Mouse (Mus musculus) liver, embryonic 14.5 days (tissue): ENCODE data around the gene Dcaf5. TPM values are rescaled to one million over a fixed set of nuclear protein-coding genes. Genes with fewer than 3 reads are reported as not detected.

ENCODE experiments used
- ATAC-seq: fragments of 200-750 bp; cut with Nextera tagmentation; 2 replicates; pipeline ENCODE4 v1.8.0; 2017; ENCODE audit warnings: moderate number of reproducible peaks, mild to moderate bottlenecking, moderate library complexity; ENCODE audit not compliant: insufficient read depth
- DNase-seq, 3 experiments: peaks; one replicate each; pipeline ENCODE4 v3.0.0-alpha.2; 2012 to 2013; ENCODE audit warnings: low read depth in 3 of 3, low spot score in 3 of 3
- H3K27ac ChIP-seq: fragments of 300-500 bp; sonication (generic); 2 replicates; pipeline ENCODE4 v1.5.1; 2014; ENCODE audit warnings: moderate library complexity, mild to moderate bottlenecking, control low read depth, inconsistent platforms
- H3K27me3 ChIP-seq: fragments of 300-500 bp; sonication (generic); 2 replicates; pipeline ENCODE4 v1.6.1; 2014; ENCODE audit warnings: mild to moderate bottlenecking, low read length, moderate library complexity; ENCODE audit not compliant: control insufficient read depth, insufficient read depth
- H3K36me3 ChIP-seq: fragments of 300-500 bp; sonication (generic); replicated peaks from 2 replicates; pipeline ENCODE4 v1.6.1; 2014; ENCODE audit warnings: low read depth; ENCODE audit not compliant: control insufficient read depth, insufficient read depth
- H3K4me1 ChIP-seq, 2 experiments: fragments of 200-500 bp in 1 of 2; fragments of 300-500 bp in 1 of 2; sonication (generic) in 1 of 2; replicated peaks; 2 replicates each; pipeline ENCODE4 v1.6.1; 2012 to 2014; ENCODE audit warnings: antibody characterized with exemption in 1 of 2, inconsistent platforms in 1 of 2, low read length in 1 of 2; ENCODE audit not compliant: control insufficient read depth in 2 of 2, insufficient read depth in 2 of 2
- H3K4me2 ChIP-seq: fragments of 300-500 bp; sonication (generic); 2 replicates; pipeline ENCODE4 v1.6.1; 2014; ENCODE audit warnings: low read depth, mild to moderate bottlenecking, control low read depth, moderate library complexity
- H3K4me3 ChIP-seq, 2 experiments: fragments of 200-500 bp in 1 of 2; fragments of 300-500 bp in 1 of 2; sonication (generic) in 1 of 2; 2 replicates each; pipeline ENCODE4 v1.5.1; 2012 to 2014; ENCODE audit warnings: low read depth in 2 of 2, low read length in 2 of 2, mild to moderate bottlenecking in 2 of 2, control low read depth in 1 of 2, inconsistent platforms in 1 of 2, moderate library complexity in 1 of 2; ENCODE audit not compliant: insufficient read depth in 1 of 2
- H3K9ac ChIP-seq: fragments of 300-500 bp; sonication (generic); replicated peaks from 2 replicates; pipeline ENCODE4 v1.6.1; 2014; ENCODE audit warnings: mild to moderate bottlenecking, control low read depth, moderate library complexity
- H3K9me3 ChIP-seq: fragments of 300-500 bp; sonication (generic); 2 replicates; pipeline ENCODE4 v1.6.1; 2016; ENCODE audit warnings: low read length, mixed read lengths; ENCODE audit not compliant: control insufficient read depth
- CTCF ChIP-seq: IDR thresholded peaks from 2 replicates; pipeline ENCODE4 v1.5.1; 2016; ENCODE audit warnings: antibody characterized with exemption, low read depth, control low read depth
- EP300 ChIP-seq: IDR thresholded peaks from 2 replicates; pipeline ENCODE4 v1.6.1; 2016; ENCODE audit warnings: antibody characterized with exemption, low read depth
- WGBS: fragments of 180-500 bp; shearing (Covaris S2); extraction: QIAGEN DNeasy Blood & Tissue Kit; methylation state at CpG from one replicate; pipeline ENCODE4 v1.1.7; 2014; ENCODE audit not compliant: insufficient replicate concordance; 5-methylcytosine and 5-hydroxymethylcytosine counted together
- polyA plus RNA-seq, 2 experiments: library from polyadenylated mRNA; depleted of rRNA in 1 of 2; stranded (reverse) in 1 of 2; unstranded in 1 of 2; fragments of >200 nt; fragmentation: Nextera tagmentation in 1 of 2; extraction: Ambion mirVana in 1 of 2; gene quantifications; 2 replicates each; pipeline versions ENCODE4 v1.2.1 to v1.2.3; 2012 to 2014

The Dcaf5 gene
- polyA plus RNA-seq, 2 experiments, result 1.6 to 4.0 TPM

- no peak for DNase-seq
Observed at GRCm38 (mm10) chr12:80383478-80383877, 52.9 kb downstream of the Dcaf5 start.

DNA sequence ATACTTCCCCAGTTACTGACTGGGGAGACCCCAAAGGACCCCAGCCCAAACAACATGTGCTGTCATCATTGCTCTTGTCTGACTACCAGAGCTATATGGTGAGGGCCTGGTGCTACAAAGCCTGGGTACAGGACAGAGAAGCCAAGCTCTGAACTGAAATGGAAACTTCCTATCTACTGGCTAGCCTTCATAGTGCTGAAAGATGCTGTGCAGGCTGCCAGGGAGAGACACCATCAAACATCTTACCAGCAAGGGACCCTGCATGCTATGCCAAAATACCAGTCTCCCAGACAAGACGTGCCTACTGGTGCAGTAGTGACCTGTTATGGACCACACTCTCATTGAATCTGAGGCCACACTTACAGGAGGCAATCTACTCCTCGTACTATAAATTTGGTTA, 53.6 kb downstream of the Dcaf5 start:
- Histone ChIP-seq H3K27me3 (no peaks in the 10 kb centered on the region), H3K4me1 (no peaks in the 10 kb centered on the region), H3K36me3 (no peaks in the 10 kb centered on the region), H3K4me2 (no peak overlapping the region), H3K9ac (no peak overlapping the region), H3K27ac (no peak overlapping the region), H3K9me3 (no peaks in the 10 kb centered on the region), H3K4me3 (no peak overlapping the region)
- ATAC-seq, result no peak
- DNase-seq, result no peak
- 78% methylated on average over 2 of the region's 2 CpGs for WGBS
- TF ChIP-seq CTCF, result no peak
- no peak for TF ChIP-seq EP300

More at GRCm38 (mm10) chr12:80383478-80383877, 52.9 kb downstream of the Dcaf5 start:
- Histone ChIP-seq H3K4me1 (no peaks in the 10 kb centered on the region), H3K36me3 (no peaks in the 10 kb centered on the region), H3K27ac (no peak overlapping the region), H3K9ac (no peak overlapping the region), H3K4me2 (no peak overlapping the region), H3K27me3 (no peaks in the 10 kb centered on the region), H3K4me3 (no peak overlapping the region), H3K9me3 (no peaks in the 10 kb centered on the region)
- ATAC-seq, result no peak
- TF ChIP-seq EP300 (no peak), CTCF (no peak)
- WGBS, result 85% methylated on average over 8 of the region's 8 CpGs

GRCm38 (mm10) chr12:80379831-80380457, 56.5 kb downstream of the Dcaf5 start:
- Histone ChIP-seq H3K4me3 (no peak overlapping the region), H3K36me3 (no peaks in the 10 kb centered on the region; the same call in 1 of the 2 replicates), H3K4me2 (no peak overlapping the region), H3K27ac (no peak overlapping the region), H3K4me1 (no peaks in the 10 kb centered on the region), H3K9me3 (no peaks in the 10 kb centered on the region), H3K9ac (no peak overlapping the region), H3K27me3 (no peaks in the 10 kb centered on the region)
- DNase-seq (no peak), ATAC-seq (no peak)
- TF ChIP-seq CTCF, result no peak
- 88% methylated on average over 10 of the region's 10 CpGs for WGBS

- no peak overlapping the region for H3K4me3 ChIP-seq
- no peak for TF ChIP-seq EP300
- no peak for TF ChIP-seq CTCF
- no peaks in the 10 kb centered on the region for H3K9me3 ChIP-seq
- H3K4me2 ChIP-seq, result no peak overlapping the region
- 68% methylated on average over 4 of the region's 4 CpGs for WGBS
- H3K36me3 ChIP-seq, result no peaks in the 10 kb centered on the region; the same call in 1 of the 2 replicates
- no peak for ATAC-seq
- H3K4me1 ChIP-seq, result no peaks in the 10 kb centered on the region
- H3K9ac ChIP-seq, result no peak overlapping the region
- H3K27ac ChIP-seq, result no peak overlapping the region
- H3K27me3 ChIP-seq, result no peaks in the 10 kb centered on the region
- no peak for DNase-seq
Observed at GRCm38 (mm10) chr12:80379393-80379792, 57.0 kb downstream of the Dcaf5 start.

DNA sequence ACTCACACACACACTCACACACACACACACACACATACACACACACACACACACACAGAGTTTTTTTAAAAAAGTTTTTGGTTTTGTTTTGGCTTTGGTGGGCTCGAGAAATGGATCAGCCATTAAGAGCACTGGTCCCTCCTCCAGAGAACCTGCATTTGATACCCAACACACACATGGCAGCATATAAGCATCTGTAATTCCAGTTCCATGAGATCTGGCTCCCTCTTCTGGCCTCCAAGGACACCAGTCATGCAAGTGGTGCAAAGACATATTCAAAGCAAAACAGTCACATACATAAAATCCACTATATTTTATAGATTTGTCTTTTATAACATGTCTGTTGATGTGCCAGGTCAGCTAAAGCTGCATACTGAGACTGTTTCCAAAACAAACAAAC, 58.8 kb downstream of the Dcaf5 start:
- no peak overlapping the region for H3K27ac ChIP-seq
- no peak for TF ChIP-seq EP300
- TF ChIP-seq CTCF, result peak; percentile 46
- H3K9ac ChIP-seq, result no peak overlapping the region
- no peaks in the 10 kb centered on the region for H3K4me1 ChIP-seq
- ATAC-seq (no peak), DNase-seq (no peak)
- H3K9me3 ChIP-seq, result no peaks in the 10 kb centered on the region
- 38% methylated on average over 1 of the region's 1 CpGs for WGBS
- H3K4me2 ChIP-seq, result no peak overlapping the region
- H3K27me3 ChIP-seq, result no peaks in the 10 kb centered on the region
- no peak overlapping the region for H3K4me3 ChIP-seq
- no peaks in the 10 kb centered on the region; the same call in none of the 2 replicates for H3K36me3 ChIP-seq
